Mouse (Mus musculus) adrenal gland, postnatal 25 days (tissue): ENCODE results near the gene Plpp1. TPM values are rescaled to one million over a fixed set of nuclear protein-coding genes. Genes with fewer than 3 reads are reported as not detected.

Source experiments
- DNase-seq: peaks from one replicate; pipeline ENCODE4 v3.0.0; 2021; ENCODE audit warnings: mixed read lengths
- total RNA-seq: library from RNA; stranded (reverse); gene quantifications from 2 replicates; pipeline ENCODE4 v1.2.3, GENCODE M21; 2021

The Plpp1 gene
- total RNA-seq, 1 experiment from 2014 or later: 226 TPM

- DNase-seq: no peak
Observed at GRCm38 (mm10) chr13:112772861-112773260, 27.7 kb upstream of the Plpp1 start.

- DNase-seq: no peak
Observed at GRCm38 (mm10) chr13:112773991-112774675, 26.5 kb upstream of the Plpp1 start.

DNA sequence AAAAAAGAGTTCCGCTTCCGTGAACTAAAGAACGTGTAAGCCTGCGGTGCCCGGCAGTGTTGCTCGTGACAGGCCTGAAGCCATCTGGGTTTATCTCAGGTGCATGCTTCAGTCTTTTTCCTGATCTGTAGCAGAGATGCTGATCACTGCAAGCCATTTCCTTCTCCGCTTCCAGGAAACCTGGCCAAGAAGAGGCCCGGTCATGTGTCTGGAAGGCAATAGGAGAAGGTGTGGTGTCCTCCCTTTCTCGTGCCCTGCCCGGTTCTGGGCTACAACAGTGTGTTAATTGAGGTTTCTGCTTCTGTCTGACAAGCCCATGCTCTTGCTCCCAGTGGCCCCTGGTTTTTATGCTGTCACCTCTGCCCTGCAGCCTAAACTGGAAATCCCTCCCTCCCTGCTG, 24.7 kb upstream of the Plpp1 start:
- DNase-seq: no peak

GRCm38 (mm10) chr13:112778407-112778806, 22.2 kb upstream of the Plpp1 start:
- DNase-seq: no peak

GRCm38 (mm10) chr13:112785305-112785704, 15.3 kb upstream of the Plpp1 start:
- no peak for DNase-seq

DNA sequence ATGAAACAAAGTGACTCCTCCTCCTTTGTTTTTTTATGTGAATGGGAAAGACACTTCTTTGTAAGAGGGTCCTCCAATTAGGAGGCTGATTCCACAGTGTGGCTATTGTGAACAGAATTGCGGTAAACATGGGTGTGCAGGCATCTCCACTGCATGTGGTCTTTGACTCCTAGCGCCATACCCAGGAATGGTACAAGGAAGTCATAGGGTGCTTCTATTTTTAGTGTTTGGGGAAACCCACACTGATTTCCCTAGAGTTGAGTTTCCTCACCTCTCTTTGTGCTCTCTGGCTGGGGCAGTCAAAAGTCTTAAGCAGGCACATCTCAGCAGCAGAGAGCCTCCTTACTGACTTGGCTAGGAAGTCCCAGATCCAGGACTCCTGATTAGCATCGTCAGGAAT, 14.4 kb upstream of the Plpp1 start:
- DNase-seq: no peak

GRCm38 (mm10) chr13:112786942-112787533, 13.6 kb upstream of the Plpp1 start:
- DNase-seq: no peak

GRCm38 (mm10) chr13:112790774-112791173, 9.8 kb upstream of the Plpp1 start:
- no peak for DNase-seq

DNA sequence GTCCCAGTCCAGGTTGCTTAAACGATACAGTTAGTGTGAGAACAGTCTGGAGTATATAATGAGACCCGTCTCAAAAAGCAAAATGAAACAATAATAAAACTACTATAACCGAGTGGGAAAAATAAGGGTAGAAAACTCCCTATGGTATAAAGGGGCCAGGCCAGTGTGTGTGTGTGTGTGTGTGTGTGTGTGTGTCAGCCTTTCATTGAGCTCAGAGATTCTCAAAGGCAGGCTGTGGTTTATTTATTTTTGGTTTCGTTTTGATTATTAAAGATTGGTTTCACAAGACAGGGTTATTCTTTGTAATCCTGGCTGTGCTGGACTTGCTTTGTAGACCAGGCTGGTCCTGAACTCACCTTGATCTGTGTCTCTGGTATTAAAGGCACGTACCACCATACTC, 8.7 kb upstream of the Plpp1 start:
- DNase-seq: no peak

DNA sequence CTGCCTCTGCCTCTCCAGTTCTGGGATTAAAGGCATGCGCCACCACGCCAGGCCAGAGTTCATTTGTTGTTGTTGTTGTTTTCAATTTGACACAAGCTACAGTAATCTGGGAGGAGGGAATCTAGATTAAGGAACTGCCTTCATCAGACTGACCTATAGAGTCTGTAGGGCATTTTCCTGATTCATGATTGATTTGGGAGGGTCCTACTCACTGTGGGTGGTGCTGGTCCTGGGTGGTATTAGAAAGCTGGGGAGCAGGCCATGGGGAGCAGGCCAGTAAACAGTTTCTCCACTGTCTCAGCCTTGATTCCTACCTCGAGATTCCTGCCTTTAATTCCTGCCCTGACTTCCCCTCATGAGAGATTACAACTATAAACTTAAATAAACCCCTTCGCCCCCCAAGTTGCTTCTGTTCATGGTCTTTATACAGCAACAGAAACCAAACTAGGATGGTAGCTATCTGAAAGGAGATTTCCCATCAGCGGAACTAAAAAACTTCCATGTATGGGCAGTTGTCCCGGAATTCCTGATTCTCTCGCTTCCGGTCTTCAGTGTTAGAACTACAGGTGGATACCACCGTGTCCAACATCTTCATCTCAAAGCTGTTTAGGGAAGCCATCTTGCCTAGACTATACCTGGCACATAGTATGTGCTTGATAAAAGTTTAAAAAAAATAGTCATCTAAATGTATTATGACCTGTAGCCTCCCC, 2.2 kb upstream of the Plpp1 start:
- DNase-seq: no peak

DNA sequence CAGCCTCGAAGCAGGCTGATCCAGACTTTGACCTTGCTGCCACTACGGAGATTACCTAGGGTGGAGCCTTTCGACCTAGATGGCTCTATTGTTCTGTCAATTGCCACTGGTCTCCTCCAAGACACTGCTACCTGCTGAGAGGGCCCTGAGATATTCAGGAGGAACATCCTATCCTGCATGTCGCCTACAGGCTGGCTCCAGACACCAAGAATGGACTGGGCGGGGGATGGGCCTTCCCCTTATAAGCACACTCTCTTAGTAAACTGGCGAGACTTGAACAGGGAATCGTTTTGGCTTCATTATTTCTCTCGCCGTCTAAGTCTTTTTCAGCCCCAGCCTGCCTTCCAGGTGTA, 1.7 kb upstream of the Plpp1 start:
- no peak for DNase-seq

GRCm38 (mm10) chr13:112799721-112800241, 811 bp upstream of the Plpp1 start:
- DNase-seq: no peak

GRCm38 (mm10) chr13:112801381-112802004, 901 bp downstream of the Plpp1 start:
- no peak for DNase-seq

- no peak for DNase-seq
Observed at GRCm38 (mm10) chr13:112803106-112803505, 2.5 kb downstream of the Plpp1 start.

DNA sequence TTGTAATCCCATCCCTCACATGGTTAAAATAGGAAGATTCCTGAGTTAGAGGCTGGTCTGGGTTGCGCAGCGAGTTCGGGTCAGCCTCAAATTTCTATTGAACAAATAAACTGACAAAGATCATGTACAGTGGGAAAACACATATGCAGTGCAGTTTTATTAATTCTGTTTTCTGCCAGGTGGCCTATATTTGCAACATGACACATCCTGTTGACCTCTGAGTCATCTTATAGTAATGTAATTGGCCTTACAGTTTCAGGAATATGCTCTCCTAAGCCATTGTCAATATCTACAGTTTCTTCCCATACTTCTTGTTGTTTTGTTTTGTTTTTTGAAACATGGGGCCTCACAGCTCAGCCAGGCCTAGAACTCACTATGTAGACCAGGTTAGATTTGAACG, 3.1 kb downstream of the Plpp1 start:
- DNase-seq: no peak

- DNase-seq: no peak
Observed at GRCm38 (mm10) chr13:112805529-112805928, 4.9 kb downstream of the Plpp1 start.

DNA sequence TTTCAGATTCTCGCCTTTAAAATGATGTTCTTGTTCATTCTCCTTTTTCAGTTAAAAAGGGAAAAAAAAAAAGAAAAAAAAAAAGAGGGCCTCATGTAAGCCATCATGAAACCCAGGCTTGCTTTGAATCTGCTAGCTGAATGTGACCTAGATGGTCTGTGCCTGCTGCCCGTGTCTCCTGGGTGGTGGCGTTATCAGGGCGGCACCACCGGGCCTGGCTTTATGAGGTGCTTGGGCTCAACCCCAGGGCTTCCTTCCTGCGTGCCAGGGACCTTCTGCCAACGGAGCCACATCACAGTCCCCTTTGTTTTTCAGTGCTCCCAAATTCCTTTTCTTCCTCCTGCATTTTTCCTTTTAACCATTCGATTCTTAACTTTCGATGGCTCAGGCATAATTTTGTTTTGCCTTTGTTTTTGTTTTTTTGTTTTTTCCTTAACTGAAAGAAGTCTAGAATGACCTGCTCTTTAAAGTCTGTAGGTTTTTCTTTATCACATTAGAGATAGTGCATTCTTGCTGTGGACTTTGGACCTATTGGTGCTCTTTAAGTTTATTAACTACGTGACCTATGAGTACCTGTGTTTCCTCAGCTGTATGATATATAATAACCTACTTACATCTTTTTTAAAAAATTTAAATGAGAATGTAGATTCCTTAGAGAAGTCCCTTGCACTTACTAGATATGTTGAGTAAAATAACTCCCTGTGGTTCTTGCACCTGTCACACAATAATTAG, 7.5 kb downstream of the Plpp1 start:
- no peak for DNase-seq

DNA sequence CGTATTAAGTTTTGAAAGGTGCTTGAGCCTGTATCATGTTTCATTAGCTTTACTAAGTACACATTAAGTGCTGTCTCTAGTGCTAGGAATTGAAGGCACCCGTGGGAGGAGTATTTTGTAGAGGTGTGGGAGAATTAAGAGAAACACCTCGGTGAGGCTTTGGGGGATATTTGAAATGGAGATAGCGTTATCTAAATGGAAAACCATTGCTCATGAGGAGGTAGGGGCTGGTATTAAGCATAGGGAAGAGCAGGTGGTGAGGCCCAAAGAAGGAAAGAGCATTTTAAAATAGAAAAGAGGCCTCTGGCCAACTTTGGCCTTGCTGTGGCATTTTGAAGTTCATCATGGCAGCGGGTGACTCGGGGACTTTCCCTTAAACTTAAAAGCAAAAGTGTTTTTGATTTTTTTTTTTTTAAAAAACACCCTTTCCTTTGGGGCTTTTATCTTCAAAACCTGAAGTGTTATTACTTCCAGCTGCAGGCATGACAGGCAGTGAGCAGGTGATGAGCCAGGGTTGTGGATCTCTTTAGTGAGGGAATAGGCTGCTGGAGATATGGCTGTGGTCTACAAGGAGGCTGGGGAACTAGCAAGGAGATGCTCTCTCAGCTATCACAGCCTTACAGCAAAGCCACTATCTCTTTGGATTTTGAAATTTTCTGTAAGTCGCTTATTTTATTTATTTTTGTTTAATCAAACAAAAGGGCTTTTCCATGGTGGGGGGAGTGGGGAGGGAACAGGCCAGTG, 9.1 kb downstream of the Plpp1 start:
- no peak for DNase-seq

- no peak for DNase-seq
Observed at GRCm38 (mm10) chr13:112810248-112810645, 9.7 kb downstream of the Plpp1 start.

DNA sequence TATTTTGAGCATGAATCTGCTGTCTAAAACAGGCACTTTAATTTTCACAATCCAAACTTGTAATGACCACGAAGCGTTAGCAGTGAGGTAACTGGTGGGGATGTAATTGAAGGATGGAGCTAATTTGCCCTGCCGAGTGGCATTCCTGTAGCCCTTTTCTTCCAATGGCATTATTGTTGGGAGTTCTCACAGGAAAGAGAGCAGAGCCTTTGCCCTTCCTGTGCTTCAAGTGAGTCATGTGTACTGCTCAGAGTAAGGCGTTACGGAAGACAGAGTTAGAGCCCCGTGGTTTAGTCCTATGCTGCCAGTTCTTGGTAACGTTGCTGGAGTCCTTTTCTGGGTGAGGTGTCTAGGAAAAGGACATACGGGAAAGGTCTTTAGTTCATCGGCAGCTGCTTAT, 10.2 kb downstream of the Plpp1 start:
- DNase-seq: no peak

GRCm38 (mm10) chr13:112811708-112812403, 11.3 kb downstream of the Plpp1 start:
- DNase-seq: no peak
